Mouse (Mus musculus): Measurements from ENCODE around the gene Akap2. TPM values are rescaled to one million over a fixed set of nuclear protein-coding genes. Genes with fewer than 3 reads are reported as not detected.

The Akap2 gene
- 15.2 and 27.7 TPM in 2 replicates for polyA plus RNA-seq (2015; fragmentation: Nextera tagmentation; extraction: Ambion mirVana)

DNA sequence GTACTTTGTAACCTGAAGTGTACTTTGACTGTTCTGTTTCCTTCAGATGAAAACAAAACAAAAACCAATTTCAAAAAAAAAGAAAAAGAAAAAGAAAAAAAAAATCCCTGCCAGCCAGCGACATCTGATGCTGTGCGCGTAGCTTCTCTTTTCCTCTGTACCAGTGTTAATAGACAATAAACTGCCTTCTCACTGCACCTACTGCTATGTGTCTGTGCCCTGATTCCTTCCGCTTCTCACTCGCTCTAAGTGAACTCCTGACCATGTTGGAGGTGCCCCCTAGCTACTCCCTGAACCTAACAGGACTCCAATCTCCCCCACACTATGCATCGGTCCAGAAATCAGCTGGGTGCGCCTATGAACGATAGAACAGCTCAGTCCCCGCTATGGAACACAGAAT is at the start of gene Akap2:
TSS of gene Akap2 (plus strand) at position 304 of the 400 bp plus-strand sequence.

DNA sequence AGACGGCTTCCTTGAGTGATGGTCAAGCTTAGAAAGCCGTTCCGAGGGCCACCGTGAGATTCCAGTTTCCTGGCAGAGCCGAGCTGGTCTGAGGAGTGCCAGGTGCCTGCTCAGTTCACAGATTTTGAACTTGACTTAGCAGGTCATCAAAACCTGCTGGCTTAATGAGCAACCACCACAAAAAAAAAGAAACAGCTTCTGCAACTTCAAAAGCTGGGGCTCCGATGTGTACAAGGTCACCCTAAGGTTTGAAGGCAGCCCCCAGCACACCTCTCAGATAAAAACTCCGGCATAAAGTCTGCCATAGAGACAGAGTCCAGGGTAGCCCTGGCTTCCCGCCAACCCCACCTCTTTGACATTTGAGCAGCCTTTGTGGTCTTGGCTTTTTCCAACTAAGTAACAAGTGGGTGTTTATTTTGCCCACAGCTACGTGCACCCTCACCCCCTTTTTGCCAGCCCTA is 198.8 kb downstream of the Akap2 start, which contains the start of gene D630039A03Rik:
TSS of gene D630039A03Rik (minus strand) at position 97 of the 461 bp plus-strand sequence.

Other genes starting within 250 kb of the Akap2 start
- gene Pakap, start 149.5 kb upstream of the Akap2 start, polyA plus RNA-seq (2015; fragmentation: Nextera tagmentation; extraction: Ambion mirVana) = 14.5 and 42.8 TPM in 2 replicates
- gene D630039A03Rik, start 198.6 kb downstream of the Akap2 start, polyA plus RNA-seq (2015; fragmentation: Nextera tagmentation; extraction: Ambion mirVana) = 1.4 and 2.5 TPM in 2 replicates
- gene Txn1, start 238.8 kb downstream of the Akap2 start, polyA plus RNA-seq (2015; fragmentation: Nextera tagmentation; extraction: Ambion mirVana) = 446 and 453 TPM in 2 replicates